Mouse (Mus musculus): ENCODE results near the gene Klhl21.

Gene Klhl21

DNA sequence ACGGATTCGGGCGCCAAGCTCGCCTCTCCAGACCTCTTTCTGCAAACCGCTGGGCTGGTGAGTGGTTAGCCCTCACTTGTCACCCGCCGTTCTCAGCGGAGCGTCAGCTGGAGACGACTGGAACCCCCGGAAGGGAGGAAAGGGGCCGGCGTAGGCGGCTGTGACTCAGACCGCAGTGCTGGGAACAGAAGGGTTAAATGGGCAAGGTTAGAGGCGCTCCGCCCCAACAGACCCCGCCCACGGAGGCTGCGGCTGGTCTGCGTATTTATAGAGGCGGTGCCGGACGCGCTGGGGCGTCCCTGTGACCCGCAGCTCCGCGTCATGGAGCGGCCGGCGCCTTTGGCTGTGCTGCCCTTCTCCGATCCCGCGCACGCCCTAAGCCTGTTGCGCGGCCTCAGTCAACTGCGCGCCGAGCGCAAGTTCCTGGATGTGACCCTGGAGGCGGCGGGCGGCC, at the start of gene Klhl21:
Gene Klhl21, plus strand, starts transcription at position 182 of the 454 bp plus-strand sequence.
- DNase-seq (ENCODE audit: low spot score), result peak; percentile 97

DNA sequence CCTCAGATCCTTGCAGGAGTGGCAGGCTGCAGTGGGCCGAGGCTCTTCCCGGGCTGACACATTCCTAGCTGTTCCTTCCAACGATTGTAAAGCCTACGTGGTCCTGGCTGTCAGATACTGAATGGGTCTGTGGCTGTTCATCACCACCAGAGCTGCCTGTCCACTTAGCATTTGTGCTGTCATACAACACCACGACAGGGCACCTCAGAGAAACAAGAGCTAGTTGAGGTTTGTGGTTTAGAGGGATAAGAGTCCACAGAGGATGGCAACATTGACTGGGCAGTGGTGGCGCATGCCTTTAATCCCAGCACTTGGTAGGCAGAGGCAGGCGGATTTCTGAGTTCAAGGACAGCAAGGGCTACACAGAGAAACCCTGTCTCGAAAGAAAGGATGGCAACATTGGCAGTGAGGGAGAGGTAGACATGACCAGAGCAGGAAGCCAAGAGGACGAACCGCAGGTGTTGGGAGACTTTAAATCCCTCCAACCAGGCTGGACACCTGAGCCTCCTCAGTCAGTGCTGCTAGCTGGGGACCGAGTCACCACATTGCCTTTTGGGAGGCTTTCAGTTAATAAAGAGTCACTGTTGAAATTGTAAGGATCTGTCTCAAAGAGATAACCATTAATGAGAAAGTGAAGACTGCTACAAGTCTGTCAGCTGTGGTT, 48.6 kb upstream of the Klhl21 start:
- DNase-seq (ENCODE audit: low spot score), result no peak

DNA sequence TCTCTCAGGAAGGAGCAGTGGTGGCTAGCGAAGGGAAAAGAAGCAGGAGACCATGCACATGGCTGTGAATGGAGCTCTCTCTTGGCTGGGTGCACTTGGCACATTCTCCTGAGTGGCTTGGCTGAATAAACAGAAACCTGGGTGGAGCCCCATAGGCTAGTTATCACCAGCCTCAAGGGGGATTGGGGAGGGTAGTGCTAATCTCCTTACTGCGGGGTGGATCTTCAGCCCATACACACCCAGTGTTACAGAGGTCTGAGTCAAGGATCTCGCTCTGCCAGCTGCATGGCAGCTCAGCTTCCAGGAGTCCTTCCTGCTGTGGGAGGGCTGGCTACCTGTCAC, 48.1 kb upstream of the Klhl21 start:
- no peak for DNase-seq (ENCODE audit: low spot score)

DNA sequence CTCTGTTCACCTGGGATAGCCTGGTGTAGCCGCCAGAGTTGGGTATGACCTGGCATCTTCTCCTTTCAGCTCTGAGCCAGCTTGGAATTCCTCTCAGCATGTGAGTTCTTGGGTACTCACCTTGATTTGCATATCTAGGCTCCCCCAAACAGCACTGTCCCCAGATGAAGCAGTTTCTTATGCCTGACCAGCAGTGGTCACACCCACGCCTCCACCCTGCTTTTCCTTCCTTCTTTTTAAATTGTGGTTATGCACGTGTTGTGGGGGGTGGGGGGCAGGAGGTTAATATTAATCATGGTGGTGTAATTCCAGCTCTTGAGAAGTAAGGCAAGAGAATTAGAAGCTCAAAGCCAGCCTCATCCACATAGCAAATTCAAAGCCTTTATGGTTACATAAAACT, 45.8 kb upstream of the Klhl21 start:
- DNase-seq (ENCODE audit: low spot score), result no peak

DNA sequence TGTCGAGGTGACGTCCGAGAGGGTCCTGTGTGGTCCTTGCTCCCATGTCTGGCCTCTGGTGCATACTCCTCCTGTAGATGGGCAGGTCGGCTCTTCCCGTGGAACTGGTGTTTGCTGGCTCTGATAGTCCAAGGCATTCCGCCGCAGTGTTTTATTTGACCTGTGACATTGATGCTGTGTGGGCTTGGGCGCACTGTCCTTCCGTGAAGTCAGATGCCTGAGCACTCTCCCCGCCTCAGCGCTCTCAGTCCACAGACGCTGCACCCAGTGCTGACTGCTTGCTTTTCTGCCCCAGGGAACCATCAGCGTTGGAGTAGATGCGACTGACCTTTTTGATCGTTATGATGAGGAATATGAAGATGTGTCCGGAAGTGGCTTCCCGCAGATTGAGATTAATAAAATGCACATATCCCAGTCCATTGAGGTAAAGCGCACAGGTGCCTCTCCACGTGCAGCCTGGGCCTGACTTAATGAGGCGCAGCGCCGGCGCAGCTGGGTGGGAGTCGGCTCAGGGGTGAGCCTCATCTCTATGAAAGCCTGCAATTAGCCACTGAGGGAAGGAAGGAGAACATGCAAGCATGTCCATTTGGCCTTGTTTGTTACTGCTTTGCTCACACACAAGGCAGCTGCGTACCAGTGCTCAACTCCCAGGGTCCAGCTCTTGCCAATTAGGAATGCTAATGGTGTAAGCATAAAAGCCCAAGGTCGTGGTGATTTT, 40.2 kb upstream of the Klhl21 start:
- no peak for DNase-seq (ENCODE audit: low spot score)

DNA sequence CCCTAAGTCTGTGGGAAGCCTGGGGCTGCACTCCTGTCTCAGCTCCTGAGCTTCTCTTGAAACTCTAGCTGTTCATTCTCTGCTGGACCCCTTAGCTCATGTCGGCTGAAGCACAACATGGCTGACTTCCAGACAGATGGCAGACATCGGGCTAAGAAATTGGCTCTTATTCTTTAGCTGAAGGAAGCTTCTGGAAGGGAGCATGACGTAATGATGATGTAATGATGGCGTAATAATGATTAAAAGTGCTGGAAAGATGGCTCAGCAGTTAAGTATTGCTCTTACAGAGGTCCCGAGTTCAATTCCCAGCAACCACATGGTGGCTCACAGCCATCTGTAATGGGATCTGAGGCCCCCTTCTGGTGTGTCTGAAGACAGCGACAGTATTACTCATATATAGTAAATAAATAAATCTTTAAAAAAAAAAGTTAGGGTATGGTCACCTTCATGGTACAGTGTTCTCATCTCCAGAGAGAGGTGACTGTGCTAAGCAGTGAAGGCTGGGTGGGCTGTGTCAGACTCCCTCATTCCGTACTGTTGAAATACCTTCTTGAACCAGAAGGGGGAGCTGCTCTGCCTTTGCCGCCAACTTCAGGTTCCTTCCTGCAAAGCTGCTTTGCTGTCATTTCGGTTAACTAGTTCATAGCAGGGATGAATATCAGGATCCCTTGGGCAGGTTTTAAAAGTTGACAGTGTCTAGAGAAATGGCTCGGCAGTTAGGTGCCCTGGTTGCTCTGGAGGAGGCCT, 36.2 kb upstream of the Klhl21 start:
- no peak for DNase-seq (ENCODE audit: low spot score)

DNA sequence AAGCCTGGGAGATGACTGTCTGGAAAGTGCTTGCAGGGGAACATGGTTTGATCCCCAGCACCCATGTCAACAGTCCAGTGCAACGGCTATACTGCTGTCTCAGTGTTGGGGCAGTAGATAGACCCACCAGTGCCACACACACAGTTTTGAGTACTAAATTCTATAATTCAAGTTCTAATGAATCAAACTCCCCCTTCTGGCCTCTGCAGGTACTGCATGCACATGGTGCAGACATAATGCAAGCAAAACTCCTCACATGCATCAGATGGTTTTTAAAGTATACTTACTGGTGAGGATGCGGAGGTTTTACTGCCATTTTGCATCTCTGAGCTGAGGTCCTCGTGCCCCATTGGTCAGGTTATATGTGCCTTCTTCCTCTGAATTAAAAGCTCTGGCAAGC, 33.2 kb upstream of the Klhl21 start:
- DNase-seq (ENCODE audit: low spot score), result peak; percentile 79

DNA sequence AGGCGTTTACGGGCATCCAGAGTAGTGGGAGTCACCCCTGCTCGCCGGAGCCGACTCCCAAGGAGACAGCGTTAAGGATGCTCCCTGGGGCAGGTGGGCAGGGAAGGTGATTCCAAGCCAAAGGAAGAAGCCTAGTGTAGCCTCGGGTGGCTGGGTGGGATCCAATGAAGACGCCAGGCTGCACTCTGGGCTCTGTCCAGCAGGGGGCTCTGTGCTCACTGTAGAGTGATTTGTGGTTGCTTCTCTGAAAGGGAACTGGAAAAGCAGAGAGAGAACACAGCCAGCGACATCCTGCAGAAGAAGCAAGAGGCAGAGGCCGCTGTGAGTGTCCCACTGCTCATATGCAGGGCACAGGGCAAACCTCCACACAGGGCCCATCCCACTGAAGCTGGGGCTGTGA, 30.9 kb upstream of the Klhl21 start:
- DNase-seq (ENCODE audit: low spot score), result peak; percentile 94

DNA sequence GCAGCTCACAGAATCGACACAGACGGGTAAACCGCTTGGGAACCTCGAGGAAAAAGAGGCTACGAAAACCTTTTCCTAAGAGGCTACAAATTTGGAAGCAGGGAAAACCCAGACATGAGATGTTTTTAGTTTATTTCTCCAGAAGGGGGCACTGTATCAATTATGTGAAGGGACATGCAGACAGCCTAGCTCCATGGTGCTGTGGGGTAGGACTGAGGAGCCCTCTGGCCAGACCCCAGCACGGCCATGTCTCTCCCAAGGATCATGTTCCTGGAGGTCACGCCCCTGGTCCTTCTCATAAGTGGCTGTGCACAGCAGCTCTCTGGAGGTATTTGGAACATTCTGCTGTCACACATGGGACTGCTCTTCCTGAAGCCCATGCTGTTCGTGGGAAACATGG, 27.9 kb upstream of the Klhl21 start:
- no peak for DNase-seq (ENCODE audit: low spot score)

DNA sequence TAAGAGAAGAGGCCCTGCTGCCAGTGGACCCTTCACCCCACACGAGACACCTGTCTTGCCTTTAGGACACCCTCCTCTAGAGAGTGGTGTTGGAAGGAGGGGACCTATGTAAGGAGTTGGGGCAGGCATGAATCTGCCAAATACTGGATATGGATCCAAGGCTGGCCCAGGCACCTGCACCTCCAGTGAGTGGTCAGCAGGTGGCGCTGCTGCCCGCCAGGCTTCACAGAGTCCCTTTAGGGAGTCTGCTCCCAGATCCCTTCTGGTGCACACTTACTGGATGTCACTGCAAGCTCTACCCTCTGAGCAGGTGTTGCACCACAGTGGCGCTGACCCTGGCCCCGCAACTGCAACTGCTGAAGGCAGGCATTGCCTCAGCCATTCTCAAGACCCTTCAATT, 27.2 kb upstream of the Klhl21 start:
- DNase-seq (ENCODE audit: low spot score), result peak; percentile 86

DNA sequence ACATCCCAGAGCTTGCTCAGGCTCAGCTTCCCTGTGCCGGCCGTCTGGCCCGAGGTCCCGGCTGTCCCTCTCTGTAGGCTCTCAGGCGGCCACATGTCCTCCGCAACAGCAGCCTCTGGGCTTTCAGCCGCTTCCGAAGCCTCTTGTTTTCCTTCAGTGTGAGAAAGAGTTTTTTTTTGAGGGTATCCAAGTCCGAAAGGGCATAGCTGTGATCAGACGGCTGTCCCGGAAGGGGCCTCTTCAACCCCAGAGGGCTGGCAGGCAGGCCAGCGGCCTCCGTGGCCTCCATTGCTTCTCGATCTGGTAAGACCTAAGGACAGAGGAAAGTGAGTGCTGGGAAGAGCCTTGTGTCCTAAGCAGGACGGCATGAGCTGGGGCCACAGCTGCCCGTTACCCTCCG, 25.6 kb upstream of the Klhl21 start:
- DNase-seq (ENCODE audit: low spot score), result no peak

DNA sequence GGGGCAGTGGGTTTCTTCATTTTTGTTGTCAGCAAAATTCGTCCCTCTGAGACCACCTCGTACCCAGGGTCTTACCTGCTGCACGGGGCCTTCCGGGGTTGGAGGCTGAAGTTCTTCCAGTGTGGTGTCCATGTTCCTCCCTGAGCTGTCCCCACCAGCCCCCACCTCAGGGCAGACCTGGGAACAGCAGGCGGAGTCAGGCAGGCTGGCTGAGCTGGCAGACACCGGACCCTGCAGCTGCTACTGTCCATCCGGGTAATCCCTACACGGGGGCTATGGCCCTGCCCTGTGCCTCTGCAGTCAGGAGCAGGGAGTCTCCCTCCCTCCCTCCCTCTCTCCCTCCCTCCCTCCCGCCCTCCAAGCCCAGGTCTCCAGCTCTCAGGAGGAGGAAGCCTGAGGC, 25.0 kb upstream of the Klhl21 start:
- peak; percentile 57 for DNase-seq (ENCODE audit: low spot score)

DNA sequence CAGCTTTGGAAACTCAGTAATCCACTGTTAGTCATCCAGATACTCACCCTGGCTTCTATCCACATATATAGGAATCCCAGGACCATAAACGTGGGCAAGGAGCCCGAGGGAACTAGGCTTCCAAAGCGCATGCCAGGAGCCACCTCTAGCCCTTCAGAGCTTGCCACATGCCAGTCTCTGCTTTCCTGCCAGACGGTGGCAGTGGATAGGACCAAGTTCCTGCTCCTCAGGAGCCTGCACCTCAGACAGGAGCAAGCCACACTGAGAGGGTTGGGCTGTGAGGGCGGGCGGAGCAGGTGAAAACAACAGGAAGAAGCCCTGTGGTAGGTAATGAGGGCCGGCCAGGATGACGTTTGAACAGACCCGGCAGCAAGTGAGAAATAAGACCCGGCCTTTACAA, 22.7 kb upstream of the Klhl21 start:
- peak; percentile 41 for DNase-seq (ENCODE audit: low spot score)

DNA sequence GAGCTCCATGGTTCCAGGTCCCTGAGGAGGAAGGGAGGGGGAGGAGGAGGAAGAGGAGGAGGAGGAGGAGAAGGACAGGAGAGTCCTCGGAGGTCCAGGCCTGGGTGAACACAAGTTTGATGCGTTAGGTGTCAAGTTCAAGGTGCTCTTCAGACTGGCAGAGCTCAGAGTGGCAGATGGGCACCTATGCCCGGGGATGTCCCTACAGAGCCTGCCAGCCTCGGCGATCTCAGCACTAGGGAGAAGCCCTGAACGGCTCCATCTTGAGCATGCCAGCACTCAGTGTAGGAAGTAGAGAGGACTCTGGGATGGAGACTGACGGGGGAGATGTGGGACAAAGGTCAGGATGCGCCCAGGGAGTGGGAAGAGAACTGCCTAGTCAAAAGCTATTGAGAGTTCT, 22.0 kb upstream of the Klhl21 start:
- DNase-seq (ENCODE audit: low spot score), result peak; percentile 35

DNA sequence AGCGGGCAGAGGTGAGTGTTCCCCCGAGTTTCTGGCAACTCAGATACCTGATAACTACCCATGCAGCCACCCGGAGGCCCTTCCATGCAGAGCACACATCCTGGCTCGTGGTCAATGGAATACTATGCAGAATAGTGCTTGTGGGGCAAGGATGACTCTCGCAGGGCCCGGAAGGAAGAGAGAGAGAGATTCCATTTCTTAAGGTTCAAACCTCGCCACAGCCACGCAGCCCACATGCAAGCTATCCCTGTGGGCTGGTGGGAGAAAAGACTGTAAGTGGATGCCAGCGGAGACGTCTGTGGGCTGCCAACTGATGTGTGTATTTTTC, 20.6 kb upstream of the Klhl21 start:
- peak; percentile 42 for DNase-seq (ENCODE audit: low spot score)

DNA sequence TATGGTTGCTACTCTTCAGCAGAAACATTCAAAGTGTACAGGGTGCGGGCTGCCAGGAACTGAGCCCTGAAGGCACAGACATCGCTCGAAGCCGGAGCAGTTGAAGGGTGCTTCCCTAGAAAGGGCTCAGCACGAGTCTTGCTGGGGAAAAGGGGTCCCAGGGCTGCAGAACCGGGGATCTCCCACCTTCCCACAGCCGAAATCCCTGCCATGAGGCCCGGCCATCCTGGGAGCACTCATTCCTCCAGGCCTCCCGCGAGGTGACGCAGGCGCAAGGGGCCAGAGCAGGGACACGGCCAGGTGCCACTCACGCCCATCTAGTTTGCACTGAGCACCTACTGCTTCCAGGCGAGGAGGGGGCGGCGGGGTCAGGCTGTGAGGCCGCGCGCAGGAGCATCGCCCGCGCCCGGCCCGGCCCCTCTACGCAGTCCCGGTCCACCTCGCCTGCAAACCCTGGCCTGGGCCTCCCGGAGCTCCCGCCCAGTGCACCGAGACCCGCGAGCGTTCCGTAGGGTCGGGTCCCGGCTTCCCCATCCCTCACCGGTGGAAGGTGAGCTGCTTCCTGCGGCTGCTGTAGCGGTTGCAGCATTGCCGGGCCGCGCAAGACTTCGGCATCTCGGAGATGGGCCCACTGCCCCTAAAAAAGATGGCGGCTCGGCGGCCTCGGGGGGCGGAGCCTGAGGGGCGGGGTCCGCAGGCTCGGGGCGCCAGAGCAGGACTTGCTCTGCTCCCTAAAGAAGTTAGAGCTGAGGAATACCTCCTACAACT, 20.1 kb upstream of the Klhl21 start, which contains the start of gene Thap3:
Gene Thap3, minus strand, starts transcription at position 656 of the 768 bp plus-strand sequence.
- DNase-seq (ENCODE audit: low spot score), result peak; percentile 92

DNA sequence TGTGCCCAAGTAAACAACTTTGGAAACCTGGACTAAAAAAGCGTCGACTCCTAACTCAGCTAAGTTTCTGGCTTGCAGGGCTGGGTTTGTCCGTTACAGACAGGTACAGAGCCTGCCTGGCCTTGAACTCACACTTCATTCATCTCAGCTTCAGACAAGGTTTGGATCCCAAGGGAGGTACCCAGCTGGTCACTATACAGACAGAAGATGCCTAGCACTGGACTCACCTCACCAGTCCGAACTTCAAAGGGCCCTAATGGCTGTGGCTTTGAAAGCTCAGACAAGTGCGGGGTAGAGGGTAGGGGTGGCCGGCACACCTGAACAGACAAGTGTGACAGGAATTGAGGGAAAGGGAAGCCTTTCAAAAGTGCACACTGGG, 19.5 kb upstream of the Klhl21 start:
- no peak for DNase-seq (ENCODE audit: low spot score)

DNA sequence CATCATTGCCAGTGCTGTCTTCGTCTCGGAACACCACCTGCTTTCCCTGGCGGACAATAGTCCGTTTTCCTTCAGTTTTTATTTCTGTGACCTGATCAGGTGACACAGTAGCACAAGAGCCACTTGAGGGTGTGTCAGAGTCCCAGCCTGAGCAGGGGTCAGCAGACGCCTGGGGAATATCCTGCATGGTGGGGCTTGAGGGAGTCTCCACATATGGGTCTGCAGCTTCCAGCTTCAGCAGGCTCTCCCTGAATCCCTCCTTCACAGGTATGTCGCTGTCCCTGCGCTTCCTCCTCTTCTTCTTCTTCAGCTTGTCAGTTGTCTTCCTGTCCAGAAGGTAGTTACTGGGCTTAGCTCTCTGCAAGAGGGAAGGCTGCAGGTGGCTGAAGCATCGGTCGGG, 16.5 kb upstream of the Klhl21 start:
- no peak for DNase-seq (ENCODE audit: low spot score)

DNA sequence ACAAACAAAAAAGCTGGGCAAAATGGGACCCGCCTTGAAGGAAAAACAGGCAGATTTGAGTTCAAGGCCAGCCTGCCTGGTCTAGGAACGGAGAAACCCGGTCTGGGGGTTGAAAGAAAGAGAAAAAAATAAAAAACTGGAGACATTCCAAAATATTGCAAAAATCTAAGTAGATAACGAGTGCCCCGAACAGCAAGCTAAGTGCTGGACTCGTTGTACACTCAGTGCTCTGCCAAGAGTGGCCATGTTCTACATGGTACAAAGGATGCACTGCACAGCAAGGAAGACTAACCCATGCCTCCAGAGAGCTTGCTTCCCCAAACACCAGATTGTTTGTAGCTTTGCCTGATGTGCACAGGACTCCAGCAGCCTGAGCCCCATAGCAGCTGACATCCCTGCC, 15.6 kb upstream of the Klhl21 start:
- no peak for DNase-seq (ENCODE audit: low spot score)

DNA sequence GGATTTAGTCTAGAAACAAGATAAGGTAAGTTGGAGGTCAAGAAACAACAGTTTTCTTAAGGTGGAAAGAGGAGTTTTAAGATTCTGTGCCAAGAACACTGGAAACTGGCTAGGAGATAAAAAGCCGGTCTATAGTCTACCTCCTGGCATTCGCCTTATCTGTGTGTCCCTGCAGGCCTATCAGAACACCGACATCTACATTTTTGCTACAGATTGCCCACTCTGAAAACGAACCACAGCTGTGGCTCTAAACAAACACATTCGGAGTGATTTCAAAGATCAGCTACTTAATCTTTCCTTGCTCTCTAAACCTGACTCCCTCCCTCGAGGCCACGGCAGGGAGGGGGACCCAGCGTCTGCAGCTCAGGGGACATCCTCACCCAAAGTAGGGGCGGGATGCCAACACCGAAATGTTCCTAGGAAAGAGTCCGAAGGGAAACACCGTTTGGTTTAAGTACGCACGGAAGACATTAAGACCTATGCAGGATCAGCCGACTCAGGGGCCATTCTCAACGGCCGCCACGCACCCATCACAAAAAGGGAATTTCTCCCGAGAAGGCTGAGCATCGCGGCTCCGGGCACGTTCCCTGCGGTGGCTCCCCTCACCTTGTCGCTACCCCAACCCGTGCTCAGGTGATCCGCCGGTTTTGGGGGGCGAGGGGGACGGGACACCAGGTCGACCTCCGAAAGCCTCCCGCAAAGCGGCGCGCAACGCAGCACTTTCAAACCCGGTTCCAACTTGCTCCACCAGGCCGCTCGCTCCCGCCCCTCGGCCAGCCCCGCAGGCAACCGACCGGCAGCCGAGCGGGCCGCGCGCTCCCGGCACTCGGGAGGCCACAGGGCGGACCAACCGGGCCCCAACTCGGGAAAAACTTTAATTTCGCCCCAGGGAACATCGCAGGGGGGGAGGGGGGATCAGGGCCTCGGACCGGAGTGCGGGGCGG, 14.1 kb upstream of the Klhl21 start:
- peak; percentile 77 for DNase-seq (ENCODE audit: low spot score)

DNA sequence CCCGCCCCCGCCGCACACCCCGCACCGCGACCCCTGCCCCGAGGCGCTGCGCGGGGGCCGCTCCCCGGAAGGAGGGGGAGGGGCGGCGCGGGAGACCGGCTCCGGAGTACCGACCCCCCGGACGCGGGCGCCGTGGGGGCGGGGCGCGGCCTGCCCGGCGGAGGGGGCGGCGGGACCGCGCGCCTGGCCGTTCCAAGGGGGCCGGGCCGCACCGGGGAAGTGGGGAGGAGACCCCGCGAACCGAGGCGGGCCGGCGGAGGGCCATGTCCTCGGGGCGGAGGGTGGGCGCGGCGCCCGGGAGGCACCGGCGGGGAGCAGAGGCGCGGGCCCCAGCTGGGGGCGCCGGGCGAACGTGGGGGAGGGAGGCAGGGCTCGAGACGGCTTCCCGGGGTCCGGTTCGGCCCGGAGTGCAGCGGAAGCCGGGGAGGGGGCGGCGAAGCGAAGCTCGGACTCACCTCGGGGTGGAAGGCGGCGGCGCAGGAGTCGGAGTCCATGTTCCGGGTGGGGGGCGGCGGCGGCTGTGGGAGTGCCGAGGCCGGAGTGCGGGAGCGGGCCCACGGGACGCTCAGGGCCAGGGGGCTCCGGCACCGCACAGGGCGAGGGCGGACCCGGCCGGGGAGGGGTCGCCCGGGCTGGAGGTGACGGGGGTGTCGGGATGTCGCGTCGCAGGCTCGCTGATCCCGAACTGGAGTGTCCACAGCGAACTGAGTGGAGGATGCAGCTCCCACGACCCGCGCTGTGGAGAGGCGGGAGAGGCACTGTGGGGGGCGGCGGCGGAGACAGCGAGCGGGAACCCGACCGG, 13.0 kb upstream of the Klhl21 start:
- DNase-seq (ENCODE audit: low spot score), result peak; percentile 82
